Mouse (Mus musculus): Measurements from ENCODE around the gene Ssc4d. TPM values are rescaled to one million over a fixed set of nuclear protein-coding genes. Genes with fewer than 3 reads are reported as not detected.

Gene Ssc4d
- polyA plus RNA-seq, 1 experiment from 2014 or later, result 2.6 TPM

- H3K27me3 ChIP-seq, result no peaks in the 10 kb centered on the region
- H3K27ac ChIP-seq (replicated peaks), result no peak overlapping the region
- H3K9me3 ChIP-seq, result no peaks in the 10 kb centered on the region
- WGBS, result 88% methylated on average over 7 of the region's 7 CpGs
- H3K4me2 ChIP-seq, result no peak overlapping the region
- H3K9ac ChIP-seq, result no peak overlapping the region
- H3K4me3 ChIP-seq, result no peak overlapping the region
- no peaks in the 10 kb centered on the region for H3K4me1 ChIP-seq (replicated peaks)
- ATAC-seq (ENCODE audit: low FRiP score, low read depth), result no peak
- no peaks in the 10 kb centered on the region for H3K36me3 ChIP-seq
These were observed 2.5 kb downstream of the Ssc4d start for GRCm38 (mm10) chr5:135971876-135972275.

GRCm38 (mm10) chr5:135970247-135970646 is 4.1 kb downstream of the Ssc4d start:
- H3K27me3 ChIP-seq, result no peaks in the 10 kb centered on the region
- WGBS, result 78% methylated on average over 6 of the region's 6 CpGs

GRCm38 (mm10) chr5:135968781-135969180 is 5.5 kb downstream of the Ssc4d start:
- Histone ChIP-seq H3K4me1 (replicated peaks) (peaks cover 6% of the 10 kb centered on the region; the same call in 1 of the 2 replicates), H3K27me3 (no peaks in the 10 kb centered on the region), H3K36me3 (no peaks in the 10 kb centered on the region), H3K27ac (replicated peaks) (no peak overlapping the region), H3K4me2 (no peak overlapping the region), H3K9me3 (no peaks in the 10 kb centered on the region), H3K9ac (no peak overlapping the region), H3K4me3 (no peak overlapping the region)
- WGBS, result 67% methylated on average over 1 of the region's 1 CpGs
- ATAC-seq (ENCODE audit: low FRiP score, low read depth), result no peak

More at GRCm38 (mm10) chr5:135970247-135970646, 4.1 kb downstream of the Ssc4d start:
- ATAC-seq (ENCODE audit: low FRiP score, low read depth), result no peak
- Histone ChIP-seq H3K36me3 (no peaks in the 10 kb centered on the region), H3K4me1 (replicated peaks) (peaks cover 5% of the 10 kb centered on the region; the same call in 1 of the 2 replicates), H3K4me2 (no peak overlapping the region), H3K4me3 (no peak overlapping the region), H3K9ac (no peak overlapping the region), H3K9me3 (no peaks in the 10 kb centered on the region), H3K27ac (replicated peaks) (no peak overlapping the region)

- ATAC-seq (ENCODE audit: low FRiP score, low read depth), result no peak
- H3K9me3 ChIP-seq, result no peaks in the 10 kb centered on the region
- H3K27ac ChIP-seq (replicated peaks), result no peak overlapping the region
- WGBS, result 66% methylated on average over 9 of the region's 9 CpGs
- no peak overlapping the region for H3K4me3 ChIP-seq
- H3K4me2 ChIP-seq, result no peak overlapping the region
- no peak overlapping the region for H3K9ac ChIP-seq
- H3K27me3 ChIP-seq, result no peaks in the 10 kb centered on the region
- H3K4me1 ChIP-seq (replicated peaks), result peaks cover 16% of the 10 kb centered on the region
- no peaks in the 10 kb centered on the region for H3K36me3 ChIP-seq
These were observed 7.5 kb downstream of the Ssc4d start for GRCm38 (mm10) chr5:135966866-135967265.

- 14% methylated on average over 24 of the region's 24 CpGs for WGBS
- H3K27me3 ChIP-seq, result no peaks in the 10 kb centered on the region
- ATAC-seq (ENCODE audit: low FRiP score, low read depth), result no peak
- H3K36me3 ChIP-seq, result no peaks in the 10 kb centered on the region
- H3K4me1 ChIP-seq (replicated peaks), result peaks cover 21% of the 10 kb centered on the region
- peak overlapping the region; percentile 47 for H3K4me2 ChIP-seq
- H3K4me3 ChIP-seq, result peak overlapping the region; percentile 21; the same call in 1 of the 2 replicates
- H3K27ac ChIP-seq (replicated peaks), result no peak overlapping the region
- H3K9ac ChIP-seq, result peak overlapping the region; percentile 14; the same call in 1 of the 2 replicates
- no peaks in the 10 kb centered on the region for H3K9me3 ChIP-seq
These were observed 8.8 kb downstream of the Ssc4d start for GRCm38 (mm10) chr5:135965501-135965930.

GRCm38 (mm10) chr5:135963280-135963627 is 11.1 kb downstream of the Ssc4d start:
- Histone ChIP-seq H3K27ac (replicated peaks) (peak overlapping the region; percentile 98), H3K4me3 (peak overlapping the region; percentile 66), H3K4me1 (replicated peaks) (peaks cover 21% of the 10 kb centered on the region), H3K9ac (peak overlapping the region; percentile 78), H3K4me2 (peak overlapping the region; percentile 99), H3K9me3 (no peaks in the 10 kb centered on the region), H3K27me3 (no peaks in the 10 kb centered on the region), H3K36me3 (no peaks in the 10 kb centered on the region)
- ATAC-seq (ENCODE audit: low FRiP score, low read depth), result no peak
- WGBS, result 5% methylated on average over 6 of the region's 6 CpGs

GRCm38 (mm10) chr5:135962492-135963279 is 11.6 kb downstream of the Ssc4d start:
- Histone ChIP-seq H3K27ac (replicated peaks) (peak overlapping the region; percentile 98), H3K27me3 (no peaks in the 10 kb centered on the region), H3K4me3 (peak overlapping the region; percentile 66), H3K9ac (peak overlapping the region; percentile 78), H3K9me3 (no peaks in the 10 kb centered on the region), H3K4me1 (replicated peaks) (peaks cover 21% of the 10 kb centered on the region), H3K4me2 (peak overlapping the region; percentile 99), H3K36me3 (no peaks in the 10 kb centered on the region)
- peak; percentile 97 for ATAC-seq (ENCODE audit: low FRiP score, low read depth)
- WGBS, result under 1% methylated on average over 63 of the region's 64 CpGs

GRCm38 (mm10) chr5:135962125-135962491 is 12.2 kb downstream of the Ssc4d start:
- no peaks in the 10 kb centered on the region for H3K27me3 ChIP-seq
- under 1% methylated on average over 11 of the region's 11 CpGs for WGBS
- H3K4me2 ChIP-seq, result peak overlapping the region; percentile 99
- peak overlapping the region; percentile 98 for H3K27ac ChIP-seq (replicated peaks)
- H3K9ac ChIP-seq, result peak overlapping the region; percentile 47
- no peaks in the 10 kb centered on the region for H3K36me3 ChIP-seq
- H3K4me1 ChIP-seq (replicated peaks), result peaks cover 22% of the 10 kb centered on the region
- no peak for ATAC-seq (ENCODE audit: low FRiP score, low read depth)
- H3K4me3 ChIP-seq, result peak overlapping the region; percentile 66
- H3K9me3 ChIP-seq, result no peaks in the 10 kb centered on the region

- Histone ChIP-seq H3K9me3 (no peaks in the 10 kb centered on the region), H3K4me1 (replicated peaks) (peaks cover 25% of the 10 kb centered on the region), H3K27me3 (no peaks in the 10 kb centered on the region), H3K9ac (no peak overlapping the region), H3K36me3 (no peaks in the 10 kb centered on the region), H3K4me2 (0 out of 2 replicates have a peak overlapping the region, but pooled peaks have one; percentile 99), H3K27ac (replicated peaks) (peak overlapping the region; percentile 98; the same call in 1 of the 2 replicates), H3K4me3 (no peak overlapping the region)
- WGBS, result 95% methylated on average over 15 of the region's 15 CpGs
- no peak for ATAC-seq (ENCODE audit: low FRiP score, low read depth)
These were observed 13.3 kb downstream of the Ssc4d start for GRCm38 (mm10) chr5:135960909-135961635.

- no peak overlapping the region for H3K4me3 ChIP-seq
- peaks cover 19% of the 10 kb centered on the region for H3K4me1 ChIP-seq (replicated peaks)
- H3K4me2 ChIP-seq, result no peak overlapping the region
- H3K27me3 ChIP-seq, result no peaks in the 10 kb centered on the region
- no peak overlapping the region for H3K27ac ChIP-seq (replicated peaks)
- H3K9ac ChIP-seq, result no peak overlapping the region
- H3K9me3 ChIP-seq, result no peaks in the 10 kb centered on the region
- ATAC-seq (ENCODE audit: low FRiP score, low read depth), result no peak
- no peaks in the 10 kb centered on the region for H3K36me3 ChIP-seq
- WGBS, result 93% methylated on average over 7 of the region's 7 CpGs
These were observed 14.4 kb downstream of the Ssc4d start for GRCm38 (mm10) chr5:135959911-135960310.

- Histone ChIP-seq H3K9ac (no peak overlapping the region), H3K27ac (replicated peaks) (peak overlapping the region; percentile 81; the same call in 1 of the 2 replicates), H3K4me2 (peak overlapping the region; percentile 57; the same call in 1 of the 2 replicates), H3K9me3 (no peaks in the 10 kb centered on the region), H3K36me3 (no peaks in the 10 kb centered on the region), H3K27me3 (no peaks in the 10 kb centered on the region), H3K4me3 (no peak overlapping the region), H3K4me1 (replicated peaks) (peaks cover 17% of the 10 kb centered on the region)
- no peak for ATAC-seq (ENCODE audit: low FRiP score, low read depth)
- WGBS, result 85% methylated on average over 4 of the region's 4 CpGs
These were observed 16.0 kb downstream of the Ssc4d start for GRCm38 (mm10) chr5:135958367-135958766.

All from hindbrain, embryonic 15.5 days (tissue).